Mouse (Mus musculus): ENCODE data around the gene Zfp536.

- TF ChIP-seq POLR2A (IDR thresholded peaks at IDR 0.05; ENCODE audit: borderline replicate concordance, low read depth, low read length) (no peak), CTCF (IDR thresholded peaks at IDR 0.05; ENCODE audit: low read depth, low read length) (no peak)
These were observed 170.4 kb downstream of the Zfp536 start for GRCm38 (mm10) chr7:37602871-37603524.

All from bone marrow macrophage, adult 2 months (primary cell).